Mouse (Mus musculus) bone marrow, adult 2 months (tissue): ENCODE results near the gene Gm20517. TPM values are rescaled to one million over a fixed set of nuclear protein-coding genes. Genes with fewer than 3 reads are reported as not detected.
A peak's percentile ranks its signal among the peaks of the same experiment; 100 is the strongest.

Source experiments
- H3K27ac ChIP-seq: fragments of 200-500 bp; 2 replicates; pipeline ENCODE4 v1.5.1; 2012; ENCODE audit warnings: low read depth, mild to moderate bottlenecking, control low read depth, inconsistent platforms, low read length; ENCODE audit not compliant: control insufficient read depth, poor library complexity, insufficient read depth
- H3K4me1 ChIP-seq: fragments of 200-500 bp; 2 replicates; pipeline ENCODE4 v1.6.1; 2011; ENCODE audit warnings: low read length; ENCODE audit not compliant: control insufficient read depth, insufficient read depth
- H3K4me3 ChIP-seq: fragments of 200-500 bp; replicated peaks from 2 replicates; pipeline ENCODE3; 2011; ENCODE audit warnings: mild to moderate bottlenecking, low read depth, low read length, control low read depth; ENCODE audit not compliant: control insufficient read depth
- CTCF ChIP-seq: fragments of 200-500 bp; IDR thresholded peaks from 2 replicates; pipeline ENCODE4 v1.5.1; 2011; ENCODE audit warnings: low read length, control low read depth; ENCODE audit not compliant: control insufficient read depth, insufficient read depth
- POLR2A ChIP-seq: fragments of 200-500 bp; IDR thresholded peaks from 2 replicates; pipeline ENCODE4 v1.6.1; 2011; ENCODE audit warnings: low read depth, mild to moderate bottlenecking, control low read depth, low read length, borderline replicate concordance; ENCODE audit not compliant: control insufficient read depth
- WGBS: fragments of 180-500 bp; shearing (Covaris S2); methylation state at CpG from one replicate; pipeline ENCODE4 v1.1.7; 2018; 5-methylcytosine and 5-hydroxymethylcytosine counted together
- polyA plus RNA-seq: library from polyadenylated mRNA; stranded (reverse); fragments of >200 nt; gene quantifications from 2 replicates; pipeline ENCODE4 v1.2.4, GENCODE M21; 2011; ENCODE audit warnings: low replicate concordance; ENCODE audit not compliant: missing spikeins, insufficient read depth, insufficient read length

Gm20517 gene
- polyA plus RNA-seq, 1 experiment: 5.1 TPM

GRCm38 (mm10) chr17:47669166-47669565, 57.8 kb downstream of the Gm20517 start:
- WGBS: 73% methylated on average over 4 of the region's 4 CpGs
- TF ChIP-seq CTCF (no peak), POLR2A (no peak)
- Histone ChIP-seq H3K27ac (no peak overlapping the region), H3K4me1 (peaks cover 1% of the 10 kb centered on the region; the same call in 1 of the 2 replicates), H3K4me3 (no peak overlapping the region)

- WGBS: 64% methylated on average over 14 of the region's 14 CpGs
These were observed 60.6 kb downstream of the Gm20517 start for GRCm38 (mm10) chr17:47671988-47672310.

GRCm38 (mm10) chr17:47672311-47673111, 61.1 kb downstream of the Gm20517 start:
- 17% methylated on average over 68 of the region's 68 CpGs for WGBS
- Histone ChIP-seq H3K4me3 (no peak overlapping the region), H3K27ac (no peak overlapping the region), H3K4me1 (peaks cover 1% of the 10 kb centered on the region; the same call in 1 of the 2 replicates)
- TF ChIP-seq POLR2A: no peak
- TF ChIP-seq CTCF: no peak

More at GRCm38 (mm10) chr17:47671988-47672310, 60.6 kb downstream of the Gm20517 start:
- Histone ChIP-seq H3K4me3 (no peak overlapping the region), H3K27ac (no peak overlapping the region), H3K4me1 (peaks cover 1% of the 10 kb centered on the region; the same call in 1 of the 2 replicates)
- TF ChIP-seq POLR2A (no peak), CTCF (no peak)

- WGBS: 33% methylated on average over 9 of the region's 9 CpGs
- Histone ChIP-seq H3K27ac (no peak overlapping the region), H3K4me3 (no peak overlapping the region), H3K4me1 (peaks cover 1% of the 10 kb centered on the region; the same call in 1 of the 2 replicates)
- TF ChIP-seq CTCF (peak; percentile 49), POLR2A (no peak)
These were observed 65.2 kb downstream of the Gm20517 start for GRCm38 (mm10) chr17:47676581-47676980.

GRCm38 (mm10) chr17:47678238-47678637, 66.8 kb downstream of the Gm20517 start:
- Histone ChIP-seq H3K27ac (no peak overlapping the region), H3K4me3 (no peak overlapping the region), H3K4me1 (peaks cover 1% of the 10 kb centered on the region; the same call in 1 of the 2 replicates)
- 91% methylated on average over 5 of the region's 5 CpGs for WGBS
- no peak for TF ChIP-seq CTCF
- no peak for TF ChIP-seq POLR2A

GRCm38 (mm10) chr17:47678702-47679101, 67.3 kb downstream of the Gm20517 start:
- 96% methylated on average over 5 of the region's 5 CpGs for WGBS
- H3K4me3 ChIP-seq: no peak overlapping the region
- no peak overlapping the region for H3K27ac ChIP-seq
- TF ChIP-seq POLR2A (no peak), CTCF (no peak)
- peaks cover 1% of the 10 kb centered on the region; the same call in 1 of the 2 replicates for H3K4me1 ChIP-seq

GRCm38 (mm10) chr17:47682836-47683235, 71.4 kb downstream of the Gm20517 start:
- WGBS: 66% methylated on average over 4 of the region's 4 CpGs
- no peak for TF ChIP-seq POLR2A
- TF ChIP-seq CTCF: no peak
- no peak overlapping the region for H3K27ac ChIP-seq
- H3K4me3 ChIP-seq: no peak overlapping the region
- H3K4me1 ChIP-seq: no peaks in the 10 kb centered on the region; the same call in 1 of the 2 replicates

- H3K4me1 ChIP-seq: no peaks in the 10 kb centered on the region; the same call in 1 of the 2 replicates
- under 1% methylated on average over 70 of the region's 70 CpGs for WGBS
- peak overlapping the region; percentile 91 for H3K4me3 ChIP-seq
- peak overlapping the region; percentile 84 for H3K27ac ChIP-seq
- peak; percentile 85; the same call in 1 of the 2 replicates for TF ChIP-seq POLR2A
- no peak for TF ChIP-seq CTCF
These were observed 76.3 kb downstream of the Gm20517 start for GRCm38 (mm10) chr17:47687409-47688343.
